Mouse (Mus musculus) lung, postnatal 0 days (tissue): Measurements from ENCODE around the gene Slc25a53. TPM values are rescaled to one million over a fixed set of nuclear protein-coding genes. Genes with fewer than 3 reads are reported as not detected.
A peak's percentile ranks its signal among the peaks of the same experiment; 100 is the strongest.

ENCODE experiments used
- ATAC-seq: fragments of 200-750 bp; cut with Nextera tagmentation; 2 replicates; pipeline ENCODE4 v1.8.0; 2017; ENCODE audit warnings: moderate library complexity
- DNase-seq: peaks from one replicate; pipeline ENCODE4 v3.0.0-alpha.2; 2016; ENCODE audit warnings: low spot score
- H3K27ac ChIP-seq: fragments of 300-500 bp; sonication (generic); 2 replicates; pipeline ENCODE4 v1.5.1; 2014; ENCODE audit warnings: antibody characterized with exemption, mild to moderate bottlenecking, low read length, mixed read lengths
- H3K27me3 ChIP-seq: fragments of 300-500 bp; sonication (generic); replicated peaks from 2 replicates; pipeline ENCODE4 v1.6.1; 2014; ENCODE audit warnings: low read length, mixed read lengths; ENCODE audit not compliant: insufficient read depth
- H3K36me3 ChIP-seq: fragments of 300-500 bp; sonication (generic); 2 replicates; pipeline ENCODE4 v1.6.1; 2014; ENCODE audit warnings: low read length, mixed read lengths; ENCODE audit not compliant: insufficient read depth
- H3K4me1 ChIP-seq: fragments of 300-500 bp; sonication (generic); 2 replicates; pipeline ENCODE4 v1.6.1; 2014; ENCODE audit warnings: antibody characterized with exemption, low read depth, low read length, mixed read lengths; ENCODE audit not compliant: insufficient read depth
- H3K4me2 ChIP-seq: fragments of 300-500 bp; sonication (generic); replicated peaks from 2 replicates; pipeline ENCODE4 v1.6.1; 2014; ENCODE audit warnings: low read depth, mild to moderate bottlenecking, low read length, moderate library complexity, mixed read lengths
- H3K4me3 ChIP-seq: fragments of 300-500 bp; sonication (generic); 2 replicates; pipeline ENCODE4 v1.5.1; 2014; ENCODE audit warnings: low read depth, low read length
- H3K9ac ChIP-seq: fragments of 300-500 bp; sonication (generic); replicated peaks from 2 replicates; pipeline ENCODE4 v1.6.1; 2014; ENCODE audit warnings: low read depth, mild to moderate bottlenecking
- H3K9me3 ChIP-seq: fragments of 300-500 bp; sonication (generic); 2 replicates; pipeline ENCODE4 v1.6.1; 2016; ENCODE audit warnings: low read length, mixed read lengths
- CTCF ChIP-seq: IDR thresholded peaks from 2 replicates; pipeline ENCODE4 v1.5.1; 2016; ENCODE audit warnings: antibody characterized with exemption, mild to moderate bottlenecking
- EP300 ChIP-seq: IDR thresholded peaks from 2 replicates; pipeline ENCODE4 v1.6.1; 2016; ENCODE audit warnings: antibody characterized with exemption, mild to moderate bottlenecking, control low read depth
- WGBS: fragments of 180-500 bp; shearing (Covaris S2); extraction: QIAGEN DNeasy Blood & Tissue Kit; methylation state at CpG from one replicate; pipeline ENCODE4 v1.1.7; 2014; 5-methylcytosine and 5-hydroxymethylcytosine counted together
- polyA plus RNA-seq: library from polyadenylated mRNA; unstranded; fragments of >200 nt; fragmentation: Nextera tagmentation; extraction: Ambion mirVana; gene quantifications from 2 replicates; pipeline ENCODE4 v1.2.1, GENCODE M21; 2015

Slc25a53 gene
- polyA plus RNA-seq = 8.5 and 9.0 TPM in 2 replicates

DNA sequence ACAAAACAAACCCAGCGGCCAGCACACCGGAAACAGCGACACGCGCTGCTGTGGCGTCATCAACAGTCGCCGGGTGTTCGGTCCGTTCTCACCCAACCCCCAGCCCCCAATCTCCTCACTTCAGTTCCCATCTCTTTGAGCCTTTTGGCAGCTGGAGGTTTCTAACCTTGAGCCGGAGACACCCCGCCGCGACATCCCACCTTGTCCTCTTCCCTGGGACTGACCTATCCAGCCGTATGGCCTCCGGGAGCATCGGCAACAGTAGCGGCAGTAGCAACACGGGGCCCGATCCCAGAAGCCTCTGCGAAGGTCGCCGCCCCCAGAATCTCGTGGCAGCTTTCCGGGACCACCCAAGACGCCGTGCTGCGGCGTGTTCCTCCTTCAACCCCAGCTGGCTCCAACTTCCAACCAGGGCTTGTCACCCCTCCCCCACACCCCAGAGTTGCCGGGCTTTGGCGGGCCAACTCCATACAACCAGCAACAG, at the start of gene Slc25a53:
Gene Slc25a53, minus strand, starts transcription at position 303 of the 484 bp plus-strand sequence.
- H3K9ac ChIP-seq = peak within 1 kb of the TSS; percentile 41
- peak within 1 kb of the TSS; percentile 82 for H3K27ac ChIP-seq
- H3K4me3 ChIP-seq = peak within 1 kb of the TSS; percentile 39
- H3K27me3 ChIP-seq = no peaks in the 10 kb centered on the region
- TF ChIP-seq EP300 (peak; percentile 43), CTCF (no peak)
- H3K4me1 ChIP-seq = no peaks in the 10 kb centered on the region
- 15% methylated on average over 25 of the region's 31 CpGs for WGBS
- peak; percentile 97 for ATAC-seq
- no peaks in the 10 kb centered on the region for H3K36me3 ChIP-seq
- H3K9me3 ChIP-seq = no peaks in the 10 kb centered on the region
- DNase-seq = peak; percentile 84
- H3K4me2 ChIP-seq = peak within 1 kb of the TSS; percentile 52

DNA sequence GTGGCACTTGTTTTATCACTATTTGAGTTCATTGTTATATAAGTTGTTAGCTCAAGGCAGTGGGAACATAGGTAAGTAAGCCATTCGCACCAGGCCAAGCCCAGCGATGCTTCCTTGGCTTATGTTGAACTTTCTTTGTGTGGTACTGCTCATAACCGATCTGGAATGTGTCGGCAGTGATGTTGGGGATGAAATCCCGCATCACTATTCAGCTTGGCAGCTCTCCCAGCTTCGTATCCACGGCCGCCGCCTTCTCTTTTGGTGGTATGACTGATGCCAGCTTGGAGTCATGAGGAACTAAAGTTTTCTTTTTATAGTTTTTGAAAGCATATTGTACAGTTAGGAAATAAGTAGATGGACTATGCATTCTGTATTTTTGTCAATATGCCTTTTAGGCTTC, 25.1 kb upstream of the Slc25a53 start:
- H3K9me3 ChIP-seq = no peaks in the 10 kb centered on the region
- TF ChIP-seq CTCF (no peak), EP300 (no peak)
- H3K36me3 ChIP-seq = no peaks in the 10 kb centered on the region
- H3K4me3 ChIP-seq = no peak overlapping the region
- H3K27me3 ChIP-seq = no peaks in the 10 kb centered on the region
- no peaks in the 10 kb centered on the region for H3K4me1 ChIP-seq
- no peak overlapping the region for H3K9ac ChIP-seq
- no peak overlapping the region for H3K27ac ChIP-seq
- 72% methylated on average over 9 of the region's 9 CpGs for WGBS
- DNase-seq (no peak), ATAC-seq (no peak)
- no peak overlapping the region for H3K4me2 ChIP-seq

DNA sequence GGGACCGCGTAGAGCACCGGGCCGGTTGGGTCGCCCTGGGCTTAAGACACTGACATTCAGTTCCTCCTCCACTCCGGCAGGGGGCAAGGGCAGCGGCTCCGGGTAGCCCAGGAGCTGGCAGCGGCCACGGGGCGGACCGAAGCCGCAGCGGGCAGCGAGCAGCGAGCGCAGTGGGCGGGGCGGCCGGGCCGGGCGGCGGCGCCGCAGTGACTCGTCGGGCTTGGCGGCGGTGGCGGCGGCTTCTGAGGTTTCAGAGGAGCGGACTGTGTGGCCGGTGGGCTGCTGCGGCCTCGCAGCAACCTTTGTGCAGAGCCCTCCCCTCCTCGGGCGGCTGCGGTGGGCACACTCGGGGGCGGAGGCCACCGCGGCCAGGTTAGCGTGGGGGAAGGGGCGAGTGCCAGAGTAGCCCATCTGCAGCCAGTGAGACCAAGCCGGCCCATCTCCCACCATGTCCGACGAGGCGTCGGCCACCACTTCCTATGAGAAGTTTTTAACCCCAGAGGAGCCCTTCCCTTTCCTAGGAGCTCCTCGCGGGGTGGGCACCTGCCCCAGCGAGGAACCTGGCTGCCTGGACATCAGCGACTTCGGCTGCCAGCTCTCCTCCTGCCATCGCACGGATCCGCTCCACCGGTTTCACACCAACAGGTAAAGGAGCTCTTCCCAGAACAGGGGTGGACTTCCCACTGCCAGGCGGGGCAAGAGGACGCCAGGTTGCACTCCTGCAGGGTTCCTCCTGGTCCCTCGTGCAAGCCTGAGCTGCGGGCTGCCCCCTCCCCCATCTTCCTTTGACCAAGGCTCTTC, 11.5 kb upstream of the Slc25a53 start, which contains the start of gene Fam199x:
Gene Fam199x, plus strand, starts transcription at position 170 of the 801 bp plus-strand sequence.
- H3K4me2 ChIP-seq = peak within 1 kb of the TSS; percentile 64
- TF ChIP-seq EP300 = no peak
- TF ChIP-seq CTCF = peak; percentile 71
- H3K36me3 ChIP-seq = no peaks in the 10 kb centered on the region
- 11% methylated on average over 39 of the region's 62 CpGs for WGBS
- DNase-seq (peak; percentile 84), ATAC-seq (peak; percentile 98)
- H3K9ac ChIP-seq = peak within 1 kb of the TSS; percentile 51; the same call in 1 of the 2 replicates
- H3K4me3 ChIP-seq = peak within 1 kb of the TSS; percentile 63
- peak within 1 kb of the TSS; percentile 11; the same call in 1 of the 2 replicates for H3K27ac ChIP-seq
- H3K27me3 ChIP-seq = no peaks in the 10 kb centered on the region
- H3K9me3 ChIP-seq = no peaks in the 10 kb centered on the region
- no peaks in the 10 kb centered on the region for H3K4me1 ChIP-seq

DNA sequence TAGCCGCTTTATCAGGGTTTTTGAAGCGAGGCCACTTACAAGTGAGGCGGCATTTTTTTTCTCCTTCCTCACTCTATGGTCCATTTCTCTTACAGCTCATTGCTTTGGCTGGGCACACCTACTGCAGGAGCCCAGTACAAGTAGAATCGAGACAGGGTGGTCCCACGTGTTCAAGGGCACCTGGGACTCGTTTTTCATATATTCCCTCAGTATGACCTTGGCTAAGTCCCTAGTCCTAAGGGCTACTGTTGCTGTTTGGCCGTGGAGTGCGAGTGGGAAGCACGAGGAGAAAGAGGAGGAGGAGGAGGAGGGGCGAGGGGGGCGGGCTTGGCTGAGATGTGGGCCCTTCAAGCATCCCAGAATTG, 10.9 kb upstream of the Slc25a53 start:
- 13% methylated on average over 8 of the region's 11 CpGs for WGBS
- TF ChIP-seq EP300 (no peak), CTCF (no peak)
- H3K4me2 ChIP-seq = peak overlapping the region; percentile 64
- DNase-seq (no peak), ATAC-seq (peak; percentile 18; the same call in 1 of the 2 replicates)
- H3K4me3 ChIP-seq = peak overlapping the region; percentile 63
- H3K4me1 ChIP-seq = no peaks in the 10 kb centered on the region
- no peaks in the 10 kb centered on the region for H3K27me3 ChIP-seq
- H3K27ac ChIP-seq = no peak overlapping the region
- H3K9me3 ChIP-seq = no peaks in the 10 kb centered on the region
- H3K9ac ChIP-seq = no peak overlapping the region
- H3K36me3 ChIP-seq = no peaks in the 10 kb centered on the region

DNA sequence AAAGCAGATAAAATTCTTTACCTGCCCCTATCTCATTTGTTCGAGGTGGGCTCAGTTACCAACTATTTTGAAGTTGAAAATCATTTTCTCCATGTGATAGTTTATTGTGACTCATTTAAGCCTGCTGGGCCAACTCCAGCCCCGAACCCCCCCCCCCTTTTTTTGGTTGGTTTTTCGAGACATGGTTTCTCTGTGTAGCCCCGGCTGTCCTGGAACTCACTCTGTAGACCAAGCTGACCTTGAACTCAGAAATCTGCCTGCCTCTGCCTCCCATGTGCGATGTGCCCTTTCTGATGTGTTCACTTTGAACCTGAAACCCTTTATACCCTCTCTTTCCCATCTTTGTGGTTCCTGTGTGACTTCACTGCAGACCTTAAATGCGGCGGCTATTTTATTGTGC, 400 bp upstream of the Slc25a53 start:
- peak overlapping the region; percentile 82 for H3K27ac ChIP-seq
- peak overlapping the region; percentile 41; the same call in 1 of the 2 replicates for H3K9ac ChIP-seq
- peak overlapping the region; percentile 39 for H3K4me3 ChIP-seq
- H3K4me1 ChIP-seq = no peaks in the 10 kb centered on the region
- TF ChIP-seq EP300 (no peak), CTCF (no peak)
- peak; percentile 14; the same call in 1 of the 2 replicates for ATAC-seq
- no peak for DNase-seq
- H3K4me2 ChIP-seq = peak overlapping the region; percentile 52
- H3K9me3 ChIP-seq = no peaks in the 10 kb centered on the region
- H3K36me3 ChIP-seq = no peaks in the 10 kb centered on the region
- WGBS = 47% methylated on average over 7 of the region's 7 CpGs
- H3K27me3 ChIP-seq = no peaks in the 10 kb centered on the region

DNA sequence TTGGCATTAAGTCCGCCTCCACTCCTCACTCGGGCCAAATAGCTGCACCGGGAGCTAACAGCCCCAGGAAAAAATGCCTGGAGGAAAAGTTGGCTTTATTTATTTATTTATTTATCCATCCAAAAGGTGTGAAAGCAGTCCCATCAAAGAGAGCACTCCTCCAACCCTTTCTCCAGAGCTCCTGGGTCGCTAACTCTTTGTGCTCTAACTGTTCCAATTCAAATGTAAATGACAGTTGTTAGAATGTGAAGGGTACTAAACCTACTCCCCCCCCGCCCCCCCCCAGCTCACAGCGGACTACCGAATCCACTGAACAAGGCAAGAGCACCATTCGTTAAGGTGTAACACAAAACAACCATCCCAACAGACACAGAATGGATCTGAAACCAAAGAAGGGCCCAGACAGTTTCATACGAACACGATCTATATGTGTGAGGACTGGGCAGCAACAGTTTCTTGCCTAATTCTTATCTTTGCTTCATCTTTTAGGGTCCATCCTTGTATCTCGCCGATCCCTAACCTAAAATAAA, 567 bp downstream of the Slc25a53 start:
- peak overlapping the region; percentile 39 for H3K4me3 ChIP-seq
- no peaks in the 10 kb centered on the region for H3K36me3 ChIP-seq
- no peaks in the 10 kb centered on the region for H3K27me3 ChIP-seq
- no peak for DNase-seq
- peak overlapping the region; percentile 52 for H3K4me2 ChIP-seq
- peak; percentile 3; the same call in 1 of the 2 replicates for ATAC-seq
- H3K9ac ChIP-seq = peak overlapping the region; percentile 41
- H3K9me3 ChIP-seq = no peaks in the 10 kb centered on the region
- no peaks in the 10 kb centered on the region for H3K4me1 ChIP-seq
- no peak for TF ChIP-seq EP300
- WGBS = 12% methylated on average over 12 of the region's 12 CpGs
- H3K27ac ChIP-seq = peak overlapping the region; percentile 82; the same call in 1 of the 2 replicates
